Mouse (Mus musculus): ENCODE data around the gene Gm28308. TPM values are rescaled to one million over a fixed set of nuclear protein-coding genes. Genes with fewer than 3 reads are reported as not detected.

Gm28308 gene
- total RNA-seq, 2 experiments from 2014 or later = not detected

DNA sequence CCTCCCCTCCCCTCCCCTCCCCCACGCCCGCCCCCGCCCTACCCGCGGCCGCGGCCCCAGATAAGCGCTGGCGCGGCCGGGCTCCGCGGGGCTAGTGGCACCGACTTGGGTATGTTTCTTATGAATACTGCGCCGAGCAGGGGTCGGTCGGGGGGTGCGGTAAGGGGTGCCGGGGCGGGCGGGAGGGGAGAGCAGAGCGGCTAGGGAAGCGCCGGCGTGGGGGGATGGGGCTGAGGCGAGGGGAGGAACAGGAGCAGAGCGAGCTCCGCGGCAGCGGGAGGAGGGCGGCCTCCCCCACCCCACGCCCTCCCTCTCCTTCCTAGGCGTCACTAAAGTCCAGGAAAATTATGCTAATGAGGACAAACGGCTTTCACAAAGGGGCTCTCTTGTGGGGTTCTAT lies 37.3 kb downstream of the Gm28308 start:
- intact Hi-C loops (cut with DNase I) = no loop called here

DNA sequence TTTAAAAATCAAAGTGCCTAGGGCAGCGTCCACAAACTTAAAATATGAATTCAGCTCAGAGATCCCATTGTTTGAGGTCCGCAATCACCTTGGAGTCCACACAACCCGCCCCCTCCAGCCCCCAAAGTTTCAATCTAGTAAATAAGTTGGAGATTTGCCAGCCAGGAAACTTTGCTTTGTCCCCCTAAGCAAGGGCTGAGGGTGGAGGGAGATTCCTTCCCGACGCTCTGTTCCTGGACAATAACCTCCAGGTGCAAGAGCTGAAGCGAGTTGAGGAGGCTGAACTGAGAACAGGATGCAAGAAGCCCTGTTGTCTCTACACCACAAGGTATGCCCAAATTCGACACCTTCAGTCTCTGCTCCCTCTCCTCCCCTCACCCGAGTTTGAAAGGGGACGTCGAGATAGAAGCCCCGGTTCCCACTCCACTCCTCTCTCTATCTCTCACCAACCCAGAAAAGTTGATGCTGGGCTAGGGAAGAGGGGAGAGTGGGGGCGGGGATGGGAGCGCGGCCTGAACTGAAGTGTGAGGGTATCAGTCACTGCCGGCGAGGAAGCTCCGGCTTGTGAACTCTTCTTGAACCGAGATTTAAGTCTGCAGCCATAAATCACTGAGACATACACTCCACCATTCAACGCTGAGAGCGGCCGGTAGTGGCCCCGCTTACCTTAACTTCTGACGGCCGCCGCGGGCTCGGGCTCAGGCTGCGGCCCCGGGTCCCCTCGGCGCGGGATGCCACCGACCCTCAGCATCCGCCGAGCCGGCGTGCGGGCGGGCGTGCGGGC lies 38.0 kb downstream of the Gm28308 start:
- DNase-seq = no peak

More for the DNA sequence above, 37.3 kb downstream of the Gm28308 start:
- DNase-seq = no peak

DNA sequence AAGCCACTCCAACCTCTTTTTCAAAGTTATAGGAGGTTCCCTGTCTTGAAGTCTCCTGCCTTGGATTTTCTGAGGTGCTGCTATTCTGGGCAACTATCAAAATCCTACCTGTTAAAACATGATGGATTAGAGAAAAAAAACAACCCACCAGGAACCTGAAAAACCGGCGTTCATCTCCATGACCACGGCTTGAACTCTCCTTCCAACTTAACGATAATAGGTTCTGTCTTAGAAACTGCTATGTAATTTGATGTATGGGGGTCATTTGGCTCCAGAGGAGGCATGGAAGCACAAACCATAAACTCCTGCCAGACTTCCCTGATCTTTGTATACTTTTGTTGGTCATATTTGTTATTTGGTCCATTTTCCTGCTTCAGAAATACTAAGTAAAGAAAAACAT lies 39.5 kb downstream of the Gm28308 start:
- no peak for DNase-seq

More for the DNA sequence above, 38.0 kb downstream of the Gm28308 start:
- intact Hi-C loops (cut with DNase I) = no loop called here

DNA sequence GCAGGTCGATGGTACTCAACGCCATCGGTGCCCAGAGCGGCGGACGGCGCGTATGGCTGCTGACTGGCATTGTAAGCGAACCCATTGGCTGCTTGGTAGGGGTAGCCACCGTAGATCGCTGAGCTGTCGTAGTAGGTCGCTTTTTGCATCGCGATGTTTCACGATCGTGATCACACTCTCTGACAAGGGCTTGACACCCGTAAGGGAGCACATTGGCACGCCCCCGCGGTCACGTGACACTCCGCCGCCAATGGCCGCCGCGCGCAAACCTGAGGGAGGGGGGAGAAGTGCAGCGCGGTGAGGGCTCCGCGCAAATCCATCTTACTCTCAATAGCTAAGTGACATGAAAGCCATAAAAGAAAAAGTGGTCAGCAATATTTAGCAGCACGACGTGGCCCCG lies 40.6 kb downstream of the Gm28308 start:
- DNase-seq = peak; percentile 64 to 69
- intact Hi-C loops (cut with DNase I) = no loop called here

More for the DNA sequence above, 39.5 kb downstream of the Gm28308 start:
- intact Hi-C loops (cut with DNase I) = no loop called here

DNA sequence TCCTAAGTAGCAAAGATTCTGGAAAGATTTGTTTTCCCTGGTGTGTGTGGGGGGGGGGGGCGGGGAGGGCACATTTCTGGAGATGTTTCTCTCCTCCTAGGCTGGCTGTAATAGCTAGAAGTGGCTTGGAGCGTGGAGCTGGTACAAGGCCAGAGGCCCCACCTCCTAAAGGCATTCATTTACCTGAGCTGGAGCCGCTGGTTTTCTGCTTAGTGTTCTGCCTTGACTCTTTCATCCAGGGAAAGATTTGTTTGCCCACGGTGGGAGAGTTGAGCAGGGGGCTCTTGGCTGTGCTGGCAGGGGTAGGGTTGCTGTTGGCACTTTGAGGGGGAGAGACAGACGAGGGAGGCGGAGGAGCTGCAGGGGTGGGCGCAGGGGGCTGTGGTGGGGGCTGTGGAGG lies 41.2 kb downstream of the Gm28308 start:
- no peak for DNase-seq
- intact Hi-C loops (cut with DNase I) = no loop called here

DNA sequence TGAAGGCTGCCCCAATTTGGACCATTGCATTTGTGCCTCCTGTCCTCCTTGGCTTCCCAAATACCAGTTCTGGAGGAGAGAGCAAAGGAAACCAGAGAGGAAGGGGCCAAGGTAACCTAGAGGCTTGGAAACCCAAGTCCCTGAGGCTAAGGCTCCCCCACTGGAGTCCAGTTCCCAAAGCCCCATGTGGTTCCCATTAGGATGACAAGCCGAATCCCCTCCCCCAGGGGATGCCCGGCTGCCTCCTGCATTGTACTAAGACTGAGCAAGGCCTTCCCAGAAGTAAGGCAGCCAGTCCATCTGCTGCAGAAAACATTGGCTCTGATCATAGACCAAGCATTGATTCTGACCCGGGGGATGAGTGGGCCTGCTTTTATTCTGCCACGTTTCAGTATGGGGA lies 41.8 kb downstream of the Gm28308 start:
- intact Hi-C loops (cut with DNase I) = no loop called here
- no peak for DNase-seq

DNA sequence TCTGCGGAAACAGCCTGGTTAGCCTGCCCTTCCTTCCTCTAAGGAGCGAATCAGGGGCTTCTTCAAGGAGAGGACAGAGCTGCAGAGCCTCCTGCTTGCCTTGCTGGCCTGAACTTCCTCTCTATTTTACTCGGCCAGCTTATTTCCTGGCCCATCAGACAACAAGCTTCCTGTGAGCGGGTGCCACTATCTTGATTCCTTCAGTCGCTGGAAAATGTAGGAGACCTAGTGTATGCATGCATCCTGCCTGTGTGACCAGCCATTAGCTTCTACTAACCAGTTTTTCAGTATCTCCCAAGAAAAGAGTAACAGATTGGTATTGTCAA lies 42.3 kb downstream of the Gm28308 start:
- DNase-seq = no peak
- intact Hi-C loops (cut with DNase I) = no loop called here

DNA sequence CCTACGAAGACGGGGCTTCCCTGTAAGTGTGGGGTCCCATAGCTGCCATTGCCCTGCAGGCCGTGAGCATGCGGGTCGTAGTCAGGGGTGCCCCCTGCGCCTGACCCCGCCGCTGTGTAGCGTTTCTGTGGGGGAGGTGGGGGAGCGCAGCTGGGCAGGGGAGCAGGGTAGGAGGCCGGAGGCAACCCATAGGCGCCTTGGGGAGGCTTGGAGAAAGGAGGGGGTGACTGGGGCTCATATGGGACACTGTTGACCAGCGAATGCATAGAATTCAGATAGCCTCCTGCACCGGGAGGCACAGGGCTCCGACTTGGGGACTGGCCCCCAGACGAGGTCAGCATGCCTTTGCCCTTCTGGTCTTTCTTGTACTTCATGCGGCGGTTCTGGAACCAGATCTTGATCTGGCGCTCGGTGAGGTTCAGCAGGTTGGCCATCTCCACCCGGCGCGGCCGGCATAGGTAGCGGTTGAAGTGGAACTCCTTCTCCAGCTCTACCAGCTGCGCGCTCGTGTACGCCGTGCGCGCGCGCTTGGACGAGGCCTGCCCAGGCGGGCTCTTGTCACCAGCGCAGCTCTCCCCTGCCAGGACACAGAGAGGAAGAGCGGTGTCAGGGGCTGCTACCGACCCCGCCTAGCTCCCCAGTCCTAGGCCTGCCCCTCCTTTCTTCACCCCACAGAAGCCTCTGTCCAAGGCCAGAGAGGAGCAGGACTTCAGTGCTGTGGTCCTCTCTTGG lies 42.8 kb downstream of the Gm28308 start:
- no peak for DNase-seq
- intact Hi-C loops (cut with DNase I) = no loop called here

DNA sequence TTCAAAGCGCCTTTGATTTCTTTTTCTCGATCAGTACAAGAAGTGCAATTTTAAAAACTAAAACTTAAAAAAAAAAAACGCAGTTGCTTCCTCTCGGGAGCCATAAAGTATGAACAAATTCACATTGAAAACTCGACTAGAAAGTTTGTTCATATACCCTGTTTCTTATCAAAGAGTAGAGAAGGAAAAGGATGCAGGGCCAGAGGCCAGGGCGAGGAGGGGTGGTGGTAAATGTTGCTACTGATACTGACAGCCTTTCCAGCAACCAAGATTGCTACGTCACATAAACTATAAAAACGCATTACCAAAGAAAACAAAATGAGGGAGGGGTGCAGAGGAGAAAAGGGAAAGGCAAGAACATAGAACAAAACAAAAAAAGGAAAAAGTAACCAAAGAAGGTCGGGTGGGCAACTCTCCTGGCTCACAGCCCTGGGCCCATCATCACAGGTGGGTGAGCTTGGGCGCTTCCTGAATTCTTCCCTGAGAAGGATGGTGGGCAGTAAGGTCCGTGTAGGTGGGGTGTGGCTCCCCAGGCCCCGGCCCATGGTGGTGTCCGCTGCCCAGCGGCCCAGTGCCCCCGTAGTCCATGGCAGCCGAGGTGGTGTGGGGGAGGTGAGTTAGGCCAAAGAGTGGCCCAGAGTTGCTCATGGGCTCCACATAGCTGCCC lies 43.5 kb downstream of the Gm28308 start:
- no peak for DNase-seq
- intact Hi-C loops (cut with DNase I) = no loop called here

DNA sequence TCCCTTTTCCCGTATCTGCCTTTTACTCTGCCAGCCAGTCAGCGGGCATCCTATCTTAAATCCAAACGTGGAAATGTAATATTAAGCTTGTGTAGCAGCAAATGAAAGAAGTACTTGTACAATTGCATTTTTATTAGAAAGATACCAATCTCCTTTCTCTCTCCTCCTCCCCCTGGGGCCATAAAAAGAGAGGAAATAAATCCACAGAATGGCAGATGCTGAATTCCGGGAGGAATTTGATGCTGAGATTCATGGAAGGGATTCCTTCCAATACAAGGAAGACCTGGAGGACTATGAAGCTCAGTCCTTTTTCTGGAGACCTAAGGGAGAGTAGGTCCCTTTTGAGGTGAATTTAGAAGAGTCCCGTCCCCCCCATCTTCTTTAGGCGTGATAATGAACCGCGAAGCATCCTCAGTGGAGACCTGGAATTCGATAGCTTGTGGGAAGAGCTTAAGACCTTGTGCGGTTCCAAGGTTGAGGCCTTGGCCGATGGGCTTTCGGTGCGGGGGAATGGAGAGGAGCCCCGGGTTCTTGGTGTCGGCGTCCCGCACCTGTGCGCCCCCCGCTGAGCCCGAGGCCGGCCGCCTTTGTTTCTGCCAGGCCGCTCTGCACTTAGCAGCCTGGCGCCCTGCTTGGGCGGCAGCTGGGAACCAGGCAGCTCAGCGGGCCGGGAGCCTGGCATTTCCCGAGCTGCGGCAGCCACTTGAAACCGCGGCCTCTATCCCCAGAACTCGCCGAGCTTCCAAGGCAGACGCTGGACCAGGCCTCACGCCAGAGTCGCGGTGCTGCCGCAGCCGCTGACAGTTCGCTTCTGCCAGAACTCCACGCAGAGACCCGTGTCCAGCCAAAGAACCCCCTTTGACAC lies 44.7 kb downstream of the Gm28308 start:
- DNase-seq = no peak
- intact Hi-C loops (cut with DNase I) = no loop called here

DNA sequence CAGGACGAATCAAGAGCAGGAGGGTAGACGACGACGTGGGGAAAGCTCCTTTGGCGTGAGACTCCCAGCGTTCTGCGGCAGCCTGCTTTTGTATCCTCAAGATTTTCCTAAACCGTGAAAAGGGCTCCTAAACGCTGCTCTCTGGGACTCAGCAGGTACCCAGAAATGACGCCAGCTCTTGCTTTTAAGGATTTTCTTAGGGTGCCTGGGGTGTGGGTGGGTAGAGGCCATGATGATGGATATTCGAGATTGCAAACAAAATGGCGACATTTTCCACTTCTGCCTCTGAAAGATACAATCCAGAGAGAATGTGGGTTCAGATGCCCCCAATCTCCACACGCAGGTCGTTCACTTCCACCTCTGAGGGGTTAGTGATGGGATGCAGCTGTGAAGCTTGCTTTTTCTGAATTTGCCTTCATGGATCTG lies 45.4 kb downstream of the Gm28308 start:
- DNase-seq = no peak
- intact Hi-C loops (cut with DNase I) = no loop called here

DNA sequence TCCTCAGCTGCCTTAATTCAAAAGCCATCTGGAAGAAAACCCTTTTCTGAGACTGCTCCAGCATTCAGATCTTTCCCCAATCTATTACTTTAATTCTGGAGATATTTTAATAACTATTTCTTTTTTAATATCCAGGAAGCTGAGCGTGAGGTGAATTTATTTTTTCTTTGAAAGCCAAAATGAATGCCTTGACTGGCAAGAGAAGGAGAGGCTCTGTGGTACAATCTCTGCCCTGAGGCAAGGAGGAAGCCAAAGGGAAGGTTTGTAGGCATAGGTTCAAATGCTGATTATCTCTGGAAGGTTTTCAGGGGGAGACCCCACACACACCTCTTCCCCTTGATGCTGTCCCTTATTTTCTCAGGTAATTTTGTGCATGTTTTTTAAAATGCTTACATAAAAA lies 46.0 kb downstream of the Gm28308 start:
- no peak for DNase-seq
- intact Hi-C loops (cut with DNase I) = no loop called here

DNA sequence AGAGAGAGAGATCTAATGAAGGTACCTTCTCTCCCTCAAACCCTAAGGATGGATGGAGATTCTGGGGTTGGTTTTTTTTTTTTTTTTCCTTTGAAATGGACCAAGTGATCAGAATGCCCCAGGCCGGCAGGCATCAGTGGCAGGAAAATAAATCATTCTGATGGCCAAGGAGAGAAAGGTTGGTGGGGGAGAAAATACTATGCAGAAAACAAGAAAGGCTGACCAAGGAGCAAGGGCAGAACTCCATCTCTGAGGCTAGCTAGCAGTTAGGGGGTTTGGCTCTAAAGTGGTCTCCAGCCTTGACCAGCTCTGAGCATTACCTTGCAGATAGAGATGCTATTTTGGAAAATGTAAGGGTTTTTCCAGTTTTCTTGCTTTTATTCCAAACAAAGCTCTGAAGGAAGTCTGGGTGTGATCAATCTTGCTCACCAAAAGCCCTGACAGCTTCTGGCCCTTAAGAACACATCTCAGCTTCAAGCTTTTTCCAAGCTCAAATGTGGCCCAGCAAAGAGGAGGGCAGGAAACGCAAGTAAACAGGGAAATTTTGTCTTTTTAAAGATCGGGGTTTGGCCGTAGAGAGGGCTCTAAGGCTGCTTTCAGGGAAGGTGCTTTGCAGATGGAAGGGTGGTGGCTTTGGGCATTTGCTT lies 46.6 kb downstream of the Gm28308 start:
- no peak for DNase-seq
- intact Hi-C loops (cut with DNase I) = no loop called here

DNA sequence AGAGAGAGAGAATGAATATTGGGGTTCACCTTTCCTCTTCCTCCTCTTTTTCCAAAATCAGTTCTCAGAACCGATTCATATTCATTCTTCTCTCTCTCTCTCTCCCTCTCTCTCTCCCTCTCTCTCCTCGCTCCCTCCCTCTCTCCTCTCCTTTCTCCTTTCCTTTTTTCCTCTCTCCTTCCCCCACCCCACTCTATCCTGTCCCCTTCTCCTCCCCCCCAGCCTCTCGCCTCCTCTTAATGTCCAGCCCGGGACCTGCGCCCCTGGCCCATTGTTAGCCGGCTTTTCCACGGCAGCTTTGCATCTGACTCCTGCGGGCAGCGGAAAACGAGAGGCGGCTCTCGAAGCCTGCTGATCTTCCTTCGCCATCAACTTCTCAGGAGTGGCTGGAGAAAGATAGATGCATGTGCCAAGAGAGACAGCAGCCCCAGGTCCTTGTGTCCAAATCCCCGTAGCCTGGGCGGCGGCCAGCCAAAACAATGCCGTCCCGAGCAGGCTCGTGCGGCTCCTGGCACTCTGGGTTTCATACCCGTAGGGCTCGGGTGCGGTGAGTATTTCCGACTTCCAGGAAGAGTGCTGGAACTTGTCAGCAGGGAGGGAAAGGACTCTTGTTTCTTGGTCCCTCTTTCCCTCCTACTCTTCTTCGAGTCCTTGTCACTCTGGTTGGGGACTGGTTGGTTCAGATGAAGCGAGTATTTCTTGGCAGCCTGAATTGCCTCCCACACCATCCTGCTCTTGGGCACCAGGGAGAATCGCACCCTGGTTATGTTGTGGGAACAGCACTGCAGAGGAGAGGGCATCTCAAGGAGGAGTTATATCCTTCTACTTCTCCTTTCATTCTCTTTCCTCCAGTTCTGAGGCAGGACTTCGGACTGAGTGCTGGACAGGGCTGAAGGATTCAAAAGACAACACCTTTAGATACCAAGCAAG lies 47.4 kb downstream of the Gm28308 start:
- intact Hi-C loops (cut with DNase I) = no loop called here
- no peak for DNase-seq

DNA sequence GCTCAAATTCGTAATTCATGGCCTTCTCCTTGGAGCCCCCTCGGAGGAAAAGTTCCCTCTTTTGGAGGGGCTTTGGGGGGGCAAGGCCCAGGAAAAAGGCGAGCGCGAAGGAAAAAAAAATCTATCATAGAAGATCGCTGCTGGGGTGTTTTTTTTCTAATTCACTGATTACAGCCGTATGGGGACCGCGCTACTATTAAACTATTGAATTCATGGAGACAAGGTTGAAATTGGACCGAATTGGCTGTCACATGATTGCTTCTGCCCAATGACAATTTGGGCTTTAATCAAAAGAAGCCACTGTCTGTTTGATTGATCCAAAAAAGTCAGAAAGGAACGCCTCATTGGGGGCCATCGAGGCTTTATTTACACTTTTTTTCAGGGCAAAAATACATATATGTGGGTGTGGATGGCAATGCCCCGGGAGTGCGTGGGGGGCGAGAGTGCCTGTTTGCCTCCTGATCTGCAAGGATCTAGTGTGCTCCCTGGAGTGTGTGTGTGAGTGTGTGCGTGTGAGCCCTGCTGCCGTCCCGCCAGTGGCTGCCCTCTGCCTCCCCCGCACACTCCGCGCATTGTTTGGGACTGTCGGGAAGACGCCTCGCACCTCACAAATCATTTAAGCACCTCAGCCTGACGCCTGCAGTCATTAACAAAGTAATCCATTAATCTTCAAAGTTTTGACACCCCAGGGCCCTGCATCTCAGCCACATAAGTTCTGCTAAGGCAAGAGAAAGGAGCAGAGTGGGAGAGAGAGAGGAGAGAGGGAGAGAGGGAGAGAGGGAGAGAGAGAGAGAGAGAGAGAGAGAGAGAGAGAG lies 48.3 kb downstream of the Gm28308 start, which contains the start of gene Hoxa2:
Gene Hoxa2, minus strand, starts transcription at position 206 of the 815 bp plus-strand sequence.
- intact Hi-C loops (cut with DNase I) = loop anchor here (5.0 kb wide), 2 partner anchors 152 to 993 kb away; no protein-coding TSS in a partner anchor
- no peak for DNase-seq

DNA sequence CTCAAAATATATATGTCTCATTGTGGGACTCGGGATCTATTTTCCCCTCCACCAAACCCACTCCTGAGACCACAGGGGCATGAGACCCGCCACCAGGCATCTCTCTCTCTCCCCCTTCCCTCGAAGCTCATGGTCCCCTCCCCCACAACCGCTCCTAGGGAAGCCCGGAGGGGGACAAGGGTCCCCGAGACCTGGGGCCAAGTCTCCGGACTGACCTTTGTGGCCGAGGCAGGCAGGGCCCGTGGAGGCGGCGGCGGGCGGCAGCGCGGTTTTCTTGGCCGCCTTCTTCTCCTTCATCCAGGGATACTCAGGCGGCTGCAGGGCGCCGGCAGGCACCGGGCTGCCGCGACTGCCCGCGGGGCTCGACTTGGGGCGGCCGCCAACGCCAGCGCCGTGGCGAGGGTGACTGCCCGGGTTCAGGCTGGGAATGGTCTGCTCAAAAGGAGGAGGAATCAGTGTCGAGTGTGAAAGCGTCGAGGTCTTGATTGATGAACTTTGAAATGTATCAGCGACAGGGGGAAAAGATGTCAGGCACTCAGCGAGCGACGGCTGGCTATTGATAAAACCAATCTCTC lies 49.0 kb downstream of the Gm28308 start:
- no peak for DNase-seq
- intact Hi-C loops (cut with DNase I) = loop anchor here (5.0 kb wide), 2 partner anchors 153 to 992 kb away; no protein-coding TSS in a partner anchor

DNA sequence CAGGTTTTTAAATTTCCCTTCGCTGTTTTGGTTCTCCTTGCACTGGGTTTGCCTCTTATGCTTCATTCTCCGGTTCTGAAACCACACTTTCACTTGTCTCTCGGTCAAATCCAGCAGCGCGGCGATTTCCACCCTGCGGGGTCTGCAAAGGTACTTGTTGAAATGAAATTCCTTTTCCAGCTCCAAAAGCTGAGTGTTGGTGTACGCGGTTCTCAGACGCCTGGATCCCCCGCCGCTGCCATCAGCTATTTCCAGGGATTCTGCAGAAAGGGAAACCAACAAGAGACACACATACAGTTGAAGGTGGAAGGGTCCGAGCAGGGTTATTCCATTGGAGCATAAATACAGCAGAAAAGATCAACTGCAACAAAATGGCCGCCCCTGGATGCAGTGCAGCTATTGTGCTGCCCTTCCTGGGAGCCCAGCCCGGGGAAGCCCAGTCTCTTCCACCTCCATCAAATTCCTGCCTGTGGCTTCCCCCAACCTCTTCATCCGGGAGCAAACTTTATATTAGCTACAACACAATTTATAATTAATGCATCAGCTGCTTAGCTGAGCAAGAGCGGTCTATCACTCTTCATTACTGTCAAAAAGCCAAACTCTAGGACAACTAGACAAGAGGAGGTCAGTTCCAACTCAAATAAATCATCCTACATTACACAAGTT lies 49.6 kb downstream of the Gm28308 start:
- DNase-seq = no peak
- intact Hi-C loops (cut with DNase I) = loop anchor here (2.0 to 5.0 kb wide), 3 partner anchors 27 to 991 kb away; partner anchors contain the start of gene Hoxa4

Data from heart, postnatal 10 days (tissue).